Mouse (Mus musculus) natural killer cell, adult 2 months (primary cell): ENCODE results near the gene Plekhf1.

Experiments used
- DNase-seq, 2 experiments: peaks; one replicate each; pipeline ENCODE4 v3.0.0; 2022; ENCODE audit warnings: low spot score in 2 of 2

Plekhf1 gene

GRCm38 (mm10) chr7:38227900-38228298, at the start of gene Plekhf1:
Gene Plekhf1, minus strand, starts transcription at chr7:38228016.
- peak; percentile 70 for DNase-seq

DNA sequence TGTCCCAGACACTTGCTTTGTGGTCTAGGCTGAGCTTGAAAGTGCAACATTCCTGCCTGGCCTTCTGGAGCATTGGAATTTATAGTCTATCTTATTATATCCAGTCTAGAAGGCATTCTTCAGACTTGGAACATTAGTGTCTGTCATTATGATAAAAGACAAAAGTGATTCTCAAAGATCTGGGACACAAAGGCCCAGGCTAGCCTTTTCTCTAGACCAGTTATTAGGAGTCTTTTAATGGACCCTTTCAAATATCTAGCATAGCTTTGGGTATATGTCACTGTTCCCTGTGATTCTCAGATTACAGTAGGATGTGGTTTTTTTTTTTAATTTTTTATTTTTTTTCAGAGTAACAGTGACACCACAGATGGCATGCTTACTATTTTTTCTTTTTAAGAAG, 44.7 kb upstream of the Plekhf1 start:
- no peak for DNase-seq

DNA sequence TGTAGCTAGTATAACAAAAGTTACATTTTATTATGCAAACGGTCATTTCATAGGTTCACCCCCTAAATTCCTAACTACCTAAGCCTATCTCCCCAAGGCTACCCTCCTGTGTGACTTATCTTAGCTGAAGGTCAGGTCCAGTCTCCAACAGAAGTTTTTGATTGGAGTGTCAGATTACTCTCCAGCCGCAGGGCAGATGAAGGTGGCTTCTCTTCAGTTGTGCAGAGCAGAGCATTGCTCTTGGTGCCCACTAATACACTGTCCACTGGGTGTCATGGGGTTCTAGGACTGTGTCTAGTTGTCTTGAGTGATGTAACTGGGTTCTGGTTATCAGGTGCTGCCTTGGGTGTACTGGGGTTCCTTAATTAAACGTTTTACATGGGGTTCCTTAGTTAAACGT, 44.0 kb upstream of the Plekhf1 start:
- DNase-seq = no peak

- no peak for DNase-seq
These were observed 43.6 kb upstream of the Plekhf1 start for GRCm38 (mm10) chr7:38271511-38271811.

DNA sequence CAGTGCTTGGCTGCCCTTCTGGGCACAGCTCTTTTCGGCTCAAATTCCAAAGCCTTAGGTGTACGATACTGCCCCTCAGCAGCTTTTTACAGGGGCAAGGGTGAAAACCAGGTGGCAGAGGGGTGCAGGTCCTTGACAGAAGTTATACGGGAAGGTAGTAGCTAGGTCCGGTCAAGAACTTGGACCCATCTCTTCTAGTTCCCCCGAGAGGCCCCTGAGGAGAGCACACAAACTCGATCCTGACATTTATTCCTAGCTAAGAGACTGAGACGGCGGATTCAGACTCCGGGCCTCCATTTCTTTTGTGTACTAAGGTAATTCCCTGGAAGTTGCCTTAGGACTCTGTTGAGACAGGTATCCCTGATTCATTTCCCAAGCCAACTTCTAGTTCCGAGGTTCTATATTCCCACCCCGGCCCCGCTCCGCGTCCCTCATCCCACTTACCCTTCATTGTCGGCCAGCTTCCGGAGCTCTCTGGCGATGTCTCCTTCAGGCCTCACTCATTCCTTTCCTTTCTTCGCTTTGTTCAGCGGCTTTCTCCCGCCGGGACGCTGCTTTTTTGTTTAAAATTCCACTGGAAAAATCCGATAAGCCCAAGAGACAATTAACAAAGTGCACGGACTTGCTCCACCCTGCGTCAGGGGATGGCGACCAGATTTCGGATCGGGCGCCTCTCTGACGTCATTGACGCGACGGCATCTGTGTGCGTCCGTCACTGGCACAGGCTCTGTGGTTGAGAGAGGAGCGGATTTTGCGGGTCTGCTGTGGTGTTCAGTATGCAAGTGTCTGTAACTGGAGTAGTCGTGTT, 43.1 kb upstream of the Plekhf1 start, which contains the start of gene Pop4:
Gene Pop4, minus strand, starts transcription at position 721 of the 808 bp plus-strand sequence.
- DNase-seq = peak; percentile 81 to 86

GRCm38 (mm10) chr7:38267006-38267680, 39.3 kb upstream of the Plekhf1 start:
- peak; percentile 50 to 58 for DNase-seq

- DNase-seq = no peak
These were observed 34.6 kb upstream of the Plekhf1 start for GRCm38 (mm10) chr7:38262406-38262805.

- DNase-seq = no peak
These were observed 31.8 kb upstream of the Plekhf1 start for GRCm38 (mm10) chr7:38259631-38260030.

- DNase-seq = no peak
These were observed 25.6 kb upstream of the Plekhf1 start for GRCm38 (mm10) chr7:38253441-38253840.

- DNase-seq = no peak
These were observed 23.8 kb upstream of the Plekhf1 start for GRCm38 (mm10) chr7:38251494-38252216.

- DNase-seq = no peak
These were observed 14.6 kb upstream of the Plekhf1 start for GRCm38 (mm10) chr7:38242417-38242816.

- DNase-seq = no peak
These were observed 9.3 kb upstream of the Plekhf1 start for GRCm38 (mm10) chr7:38237140-38237539.

- DNase-seq = no peak
These were observed 8.7 kb upstream of the Plekhf1 start for GRCm38 (mm10) chr7:38236400-38237105.

GRCm38 (mm10) chr7:38230285-38230684, 2.5 kb upstream of the Plekhf1 start:
- DNase-seq = no peak

GRCm38 (mm10) chr7:38228329-38228728, 513 bp upstream of the Plekhf1 start:
- DNase-seq = no peak

GRCm38 (mm10) chr7:38227181-38227899, 476 bp downstream of the Plekhf1 start:
- DNase-seq = peak; percentile 17 to 26

DNA sequence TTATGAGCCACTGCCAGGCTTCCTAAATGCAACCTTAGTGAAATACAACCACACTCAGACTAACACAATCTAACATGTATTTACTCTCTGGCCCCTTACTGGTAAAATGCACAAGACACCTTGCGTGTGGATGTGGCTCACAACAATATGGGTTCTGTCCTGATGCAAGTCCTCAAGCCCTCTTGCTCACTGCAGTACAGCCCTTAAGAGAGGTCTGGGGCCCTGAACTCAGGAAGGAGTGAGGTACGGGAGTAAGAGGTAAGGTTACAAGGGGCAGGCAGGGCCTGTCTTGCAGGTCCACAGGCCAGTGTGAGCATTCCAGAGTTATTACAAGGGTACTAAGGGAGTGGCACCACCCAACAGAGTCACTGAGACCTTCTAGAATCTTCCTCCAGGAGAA, 1.6 kb downstream of the Plekhf1 start:
- DNase-seq = no peak

DNA sequence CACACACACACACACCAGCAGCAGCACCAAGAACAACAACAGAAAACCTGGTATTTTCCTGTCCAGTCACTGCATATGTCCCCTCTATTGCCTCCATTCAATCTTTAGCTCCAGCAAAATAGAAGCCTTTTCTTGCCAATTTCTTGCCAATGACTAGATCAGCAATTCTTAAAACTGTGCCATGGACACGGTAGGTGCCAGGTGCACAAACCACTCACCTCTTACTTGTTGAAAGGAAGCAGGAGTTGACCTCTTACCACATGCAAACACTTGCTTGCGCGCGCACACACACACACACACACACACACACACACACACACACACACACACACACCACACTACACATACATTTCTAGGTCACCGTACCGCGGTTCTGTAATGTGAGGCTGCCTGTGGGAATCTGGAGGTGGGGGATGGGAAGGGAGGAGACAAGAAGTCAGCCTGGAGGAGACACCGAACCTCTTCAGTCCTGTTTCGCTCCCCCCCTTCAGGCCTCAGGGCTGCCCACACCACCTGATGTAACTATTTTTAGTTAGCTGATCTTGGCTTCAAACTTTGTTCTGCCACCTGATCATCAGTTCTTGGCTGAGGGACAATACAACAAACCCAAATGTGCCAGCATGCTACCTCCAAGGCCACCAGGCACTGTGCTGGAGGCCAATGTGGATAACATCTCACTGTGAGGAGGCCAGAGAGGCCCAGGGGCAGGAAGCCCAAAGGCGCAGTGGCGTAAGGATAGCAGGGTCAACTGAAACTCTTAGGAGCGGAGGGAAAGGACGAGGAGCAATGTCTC, 3.0 kb downstream of the Plekhf1 start:
- DNase-seq = peak in 1 of 2 experiments; percentile 15

GRCm38 (mm10) chr7:38220866-38221265, 7.0 kb downstream of the Plekhf1 start:
- DNase-seq = no peak

- no peak for DNase-seq
These were observed 8.3 kb downstream of the Plekhf1 start for GRCm38 (mm10) chr7:38219526-38219925.
